Mouse (Mus musculus) forebrain, postnatal 0 days (tissue): ENCODE data around the gene N4bp1. TPM values are rescaled to one million over a fixed set of nuclear protein-coding genes. Genes with fewer than 3 reads are reported as not detected.

Source experiments
- ATAC-seq: fragments of 200-750 bp; cut with Nextera tagmentation; 2 replicates; pipeline ENCODE4 v1.8.0; 2017; ENCODE audit warnings: mild to moderate bottlenecking, moderate library complexity
- DNase-seq: peaks from one replicate; pipeline ENCODE4 v3.0.0-alpha.2; 2015
- H3K27ac ChIP-seq: fragments of 300-500 bp; sonication (generic); 2 replicates; pipeline ENCODE4 v1.5.1; 2014; ENCODE audit warnings: low read depth, mild to moderate bottlenecking, antibody characterized with exemption, low read length, moderate library complexity, mixed read lengths
- H3K27me3 ChIP-seq: fragments of 300-500 bp; sonication (generic); 2 replicates; pipeline ENCODE4 v1.6.1; 2014; ENCODE audit warnings: mild to moderate bottlenecking, low read length, mixed read lengths; ENCODE audit not compliant: insufficient read depth
- H3K36me3 ChIP-seq: fragments of 300-500 bp; sonication (generic); 2 replicates; pipeline ENCODE4 v1.6.1; 2014; ENCODE audit warnings: mild to moderate bottlenecking, moderate library complexity; ENCODE audit not compliant: insufficient read depth
- H3K4me1 ChIP-seq: fragments of 300-500 bp; sonication (generic); 2 replicates; pipeline ENCODE4 v1.6.1; 2014; ENCODE audit warnings: antibody characterized with exemption; ENCODE audit not compliant: insufficient read depth
- H3K4me2 ChIP-seq: fragments of 300-500 bp; sonication (generic); 2 replicates; pipeline ENCODE4 v1.6.1; 2014; ENCODE audit warnings: low read depth, mild to moderate bottlenecking, moderate library complexity
- H3K4me3 ChIP-seq: fragments of 300-500 bp; sonication (generic); 2 replicates; pipeline ENCODE4 v1.5.1; 2014; ENCODE audit warnings: low read depth, low read length, mixed read lengths
- H3K9ac ChIP-seq: fragments of 300-500 bp; sonication (generic); 2 replicates; pipeline ENCODE4 v1.6.1; 2014; ENCODE audit warnings: mild to moderate bottlenecking
- H3K9me3 ChIP-seq: fragments of 300-500 bp; sonication (generic); 2 replicates; pipeline ENCODE4 v1.6.1; 2016; ENCODE audit warnings: low read length
- CTCF ChIP-seq: sonication (generic); IDR thresholded peaks from 2 replicates; pipeline ENCODE4 v1.5.1; 2016; ENCODE audit warnings: antibody characterized with exemption, control low read depth, low read depth
- WGBS: fragments of 180-500 bp; shearing (Covaris S2); extraction: QIAGEN DNeasy Blood & Tissue Kit; methylation state at CpG from one replicate; pipeline ENCODE4 v1.1.7; 2014; 5-methylcytosine and 5-hydroxymethylcytosine counted together
- polyA plus RNA-seq: library from polyadenylated mRNA; unstranded; fragments of >200 nt; fragmentation: Nextera tagmentation; extraction: Ambion mirVana; gene quantifications from 2 replicates; pipeline ENCODE4 v1.2.1, GENCODE M21; 2015
- total RNA-seq: library from RNA; depleted of rRNA; stranded (reverse); fragments of >200 nt; gene quantifications from 2 replicates; pipeline ENCODE4 v1.2.3, GENCODE M21; 2014

N4bp1 gene
- total and polyA plus RNA-seq, 2 experiments from 2014 or later: 4.5 to 19.4 TPM

- Histone ChIP-seq H3K4me2 (no peak overlapping the region), H3K27me3 (no peaks in the 10 kb centered on the region), H3K4me3 (no peak overlapping the region), H3K9ac (no peak overlapping the region), H3K4me1 (no peaks in the 10 kb centered on the region), H3K27ac (no peak overlapping the region), H3K9me3 (no peaks in the 10 kb centered on the region), H3K36me3 (peaks cover 38% of the 10 kb centered on the region)
- 95% methylated on average over 6 of the region's 6 CpGs for WGBS
- DNase-seq: no peak
- ATAC-seq: no peak
- no peak for TF ChIP-seq CTCF
These were observed 46.2 kb downstream of the N4bp1 start for GRCm38 (mm10) chr8:86838707-86839438.

DNA sequence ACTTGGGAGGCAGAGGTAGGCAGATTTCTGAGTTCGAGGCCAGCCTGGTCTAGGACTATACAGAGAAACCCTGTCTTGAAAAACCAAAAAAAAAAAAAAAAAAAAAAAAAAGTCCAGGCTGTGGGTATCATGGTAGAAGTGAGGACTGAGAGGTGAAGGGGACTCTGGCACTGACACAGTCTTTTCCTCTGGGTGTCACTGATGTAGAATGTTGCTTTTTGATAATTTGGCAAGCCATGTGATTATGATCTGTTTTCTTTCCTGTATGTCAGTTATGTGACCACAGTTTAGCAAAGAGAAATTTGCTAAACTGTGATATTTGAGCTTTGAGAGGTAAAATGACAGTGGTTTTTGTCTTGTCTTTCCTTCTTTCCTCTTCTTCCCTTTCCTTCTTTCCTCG lies 47.8 kb downstream of the N4bp1 start:
- Histone ChIP-seq H3K27me3 (no peaks in the 10 kb centered on the region), H3K4me3 (no peak overlapping the region), H3K36me3 (peaks cover 23% of the 10 kb centered on the region), H3K9ac (no peak overlapping the region), H3K4me2 (no peak overlapping the region), H3K27ac (no peak overlapping the region), H3K4me1 (no peaks in the 10 kb centered on the region), H3K9me3 (no peaks in the 10 kb centered on the region)
- 90% methylated on average over 2 of the region's 2 CpGs for WGBS
- ATAC-seq (no peak), DNase-seq (no peak)
- no peak for TF ChIP-seq CTCF

DNA sequence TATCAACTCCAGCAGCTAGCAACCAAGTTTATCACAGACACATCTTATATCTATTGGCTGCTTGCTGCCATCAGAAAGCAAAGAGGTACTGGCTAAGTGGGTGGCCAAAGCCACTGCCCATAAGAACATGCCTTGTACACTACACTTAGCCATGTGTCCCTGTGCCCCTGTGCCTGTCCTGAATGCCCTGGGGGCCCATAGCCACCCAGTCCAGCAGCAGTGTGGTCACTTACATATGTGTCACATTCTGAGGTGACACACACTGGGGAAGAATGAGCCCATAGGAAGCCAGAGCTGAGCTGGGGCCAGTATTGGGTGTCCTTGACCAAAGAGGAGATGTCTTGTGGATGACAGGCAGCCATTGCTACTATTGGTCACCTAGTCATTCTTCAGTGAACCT lies 49.2 kb downstream of the N4bp1 start:
- no peak for TF ChIP-seq CTCF
- H3K27ac ChIP-seq: no peak overlapping the region
- DNase-seq: no peak
- H3K36me3 ChIP-seq: peaks cover 11% of the 10 kb centered on the region
- no peak for ATAC-seq
- no peak overlapping the region for H3K9ac ChIP-seq
- no peak overlapping the region for H3K4me3 ChIP-seq
- no peaks in the 10 kb centered on the region for H3K4me1 ChIP-seq
- H3K27me3 ChIP-seq: no peaks in the 10 kb centered on the region
- no peak overlapping the region for H3K4me2 ChIP-seq
- no peaks in the 10 kb centered on the region for H3K9me3 ChIP-seq

GRCm38 (mm10) chr8:86834496-86835260 lies 50.4 kb downstream of the N4bp1 start:
- 87% methylated on average over 8 of the region's 8 CpGs for WGBS
- no peak for ATAC-seq
- H3K9ac ChIP-seq: no peak overlapping the region
- no peak overlapping the region for H3K27ac ChIP-seq
- no peak for TF ChIP-seq CTCF
- no peak overlapping the region for H3K4me2 ChIP-seq
- no peaks in the 10 kb centered on the region for H3K4me1 ChIP-seq
- peaks cover 2% of the 10 kb centered on the region; the same call in 1 of the 2 replicates for H3K36me3 ChIP-seq
- H3K27me3 ChIP-seq: no peaks in the 10 kb centered on the region
- DNase-seq: no peak
- H3K4me3 ChIP-seq: no peak overlapping the region
- H3K9me3 ChIP-seq: no peaks in the 10 kb centered on the region

DNA sequence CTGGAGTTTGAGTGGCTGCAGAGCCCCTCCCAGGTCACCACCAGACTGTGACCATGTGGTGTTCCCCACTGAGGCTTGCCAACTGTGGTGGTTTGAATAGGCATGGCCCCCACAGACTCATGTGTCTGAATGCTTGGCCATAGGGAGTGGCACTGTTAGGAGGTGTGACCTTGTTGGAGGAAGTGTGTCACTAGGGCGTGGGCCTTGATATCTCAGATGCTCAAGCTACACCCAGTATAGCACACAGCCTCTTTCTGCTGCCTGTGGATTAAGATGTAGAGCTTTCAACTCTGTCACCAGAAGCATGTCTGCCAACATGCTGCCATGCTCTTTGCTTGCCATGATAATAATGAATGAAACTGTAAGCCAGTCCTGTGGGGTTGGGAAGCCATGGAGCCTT lies 51.1 kb downstream of the N4bp1 start:
- ATAC-seq (no peak), DNase-seq (no peak)
- H3K9me3 ChIP-seq: no peaks in the 10 kb centered on the region
- no peak overlapping the region for H3K4me3 ChIP-seq
- H3K4me1 ChIP-seq: no peaks in the 10 kb centered on the region
- no peaks in the 10 kb centered on the region for H3K27me3 ChIP-seq
- H3K36me3 ChIP-seq: no peaks in the 10 kb centered on the region
- no peak overlapping the region for H3K4me2 ChIP-seq
- TF ChIP-seq CTCF: no peak
- WGBS: 84% methylated on average over 1 of the region's 1 CpGs
- no peak overlapping the region for H3K27ac ChIP-seq
- no peak overlapping the region for H3K9ac ChIP-seq

- no peaks in the 10 kb centered on the region for H3K9me3 ChIP-seq
- DNase-seq (no peak), ATAC-seq (no peak)
- no peak overlapping the region for H3K4me2 ChIP-seq
- 68% methylated on average over 2 of the region's 2 CpGs for WGBS
- no peak overlapping the region for H3K9ac ChIP-seq
- no peak for TF ChIP-seq CTCF
- H3K4me3 ChIP-seq: no peak overlapping the region
- H3K27me3 ChIP-seq: no peaks in the 10 kb centered on the region
- H3K4me1 ChIP-seq: no peaks in the 10 kb centered on the region
- H3K27ac ChIP-seq: no peak overlapping the region
- no peaks in the 10 kb centered on the region for H3K36me3 ChIP-seq
These were observed 56.1 kb downstream of the N4bp1 start for GRCm38 (mm10) chr8:86828925-86829324.

DNA sequence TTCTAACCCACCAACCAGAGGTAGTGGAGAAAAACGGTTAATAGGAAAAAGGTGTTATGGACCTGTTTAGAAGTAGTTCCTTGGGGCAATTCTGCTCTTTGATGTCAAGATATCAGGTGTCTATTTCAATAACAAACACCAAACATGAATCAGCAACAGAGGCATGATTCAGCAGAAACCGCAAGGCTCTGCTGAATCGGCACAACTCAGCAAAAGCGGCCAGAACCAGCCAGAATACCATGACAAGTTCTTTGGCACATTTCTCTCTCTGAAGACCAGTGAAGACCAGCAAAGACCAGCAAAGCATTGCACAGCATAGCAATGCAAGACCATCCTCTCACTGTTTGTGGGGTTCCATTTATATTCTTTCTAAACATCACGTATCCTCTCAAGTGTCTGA lies 57.9 kb downstream of the N4bp1 start:
- 93% methylated on average over 5 of the region's 5 CpGs for WGBS
- H3K27ac ChIP-seq: no peak overlapping the region
- H3K4me3 ChIP-seq: no peak overlapping the region
- no peak for TF ChIP-seq CTCF
- no peak overlapping the region for H3K4me2 ChIP-seq
- no peaks in the 10 kb centered on the region for H3K4me1 ChIP-seq
- no peaks in the 10 kb centered on the region for H3K9me3 ChIP-seq
- no peaks in the 10 kb centered on the region for H3K36me3 ChIP-seq
- DNase-seq (no peak), ATAC-seq (no peak)
- H3K9ac ChIP-seq: no peak overlapping the region
- H3K27me3 ChIP-seq: no peaks in the 10 kb centered on the region
